Mouse (Mus musculus) C2C12 (cell line): ENCODE measurements around the gene Maf. TPM values are rescaled to one million over a fixed set of nuclear protein-coding genes. Genes with fewer than 3 reads are reported as not detected.

Experiments
- H3K27me3 ChIP-seq: one replicate; pipeline ENCODE4 v1.6.1; 2011; ENCODE audit not compliant: control insufficient read depth, insufficient read depth, insufficient read length
- H3K36me3 ChIP-seq: one replicate; pipeline ENCODE4 v1.6.1; 2011; ENCODE audit not compliant: control insufficient read depth, insufficient read depth
- H3K4me3 ChIP-seq: one replicate; pipeline ENCODE4 v1.5.1; 2011; ENCODE audit warnings: mild to moderate bottlenecking, control low read depth; ENCODE audit not compliant: poor library complexity, insufficient read depth, severe bottlenecking
- H3K79me2 ChIP-seq: one replicate; pipeline ENCODE4 v1.6.1; 2011; ENCODE audit not compliant: control insufficient read depth, insufficient read depth
- H3K79me3 ChIP-seq: one replicate; pipeline ENCODE4 v1.6.1; 2011; ENCODE audit warnings: low read depth, control low read depth
- H3ac ChIP-seq: one replicate; pipeline ENCODE3; 2011; ENCODE audit warnings: low read depth; ENCODE audit not compliant: control insufficient read depth, insufficient read length
- CEBPB ChIP-seq: IDR thresholded peaks from one replicate; pipeline ENCODE4 v1.6.1; 2011; ENCODE audit warnings: low read depth, mild to moderate bottlenecking, control low read depth, moderate library complexity
- CTCF ChIP-seq: IDR thresholded peaks from one replicate; pipeline ENCODE4 v1.5.1; 2011; ENCODE audit not compliant: control insufficient read depth, insufficient read depth, insufficient read length
- FOSL1 ChIP-seq: IDR thresholded peaks from one replicate; pipeline ENCODE4 v1.8.0; 2011; ENCODE audit warnings: mild to moderate bottlenecking, low read length; ENCODE audit not compliant: poor library complexity, insufficient read depth, severe bottlenecking
- MAX ChIP-seq: IDR thresholded peaks from one replicate; pipeline ENCODE4 v1.6.1; 2011; ENCODE audit warnings: mild to moderate bottlenecking, control low read depth
- MYOD1 ChIP-seq: IDR thresholded peaks from one replicate; pipeline ENCODE4 v1.6.1; 2011; ENCODE audit warnings: low read depth; ENCODE audit not compliant: control insufficient read depth, insufficient read length
- MYOG ChIP-seq: IDR thresholded peaks from one replicate; pipeline ENCODE4 v1.6.1; 2011; ENCODE audit not compliant: control insufficient read depth, insufficient read length; ENCODE audit errors: extremely low read depth
- USF1 ChIP-seq: IDR thresholded peaks from one replicate; pipeline ENCODE4 v1.6.1; 2011; ENCODE audit warnings: low read depth, mild to moderate bottlenecking, control low read depth, moderate library complexity
- polyA plus RNA-seq: library from polyadenylated mRNA; unstranded; fragments of >200 nt; fragmentation: generic; extraction: Trizol; gene quantifications from one replicate; pipeline ENCODE4 v1.2.1, GENCODE M21; 2012; ENCODE audit warnings: missing spikeins

Gene Maf
- polyA plus RNA-seq, 1 experiment: 0.60 TPM

- Histone ChIP-seq H3K79me2 (no peaks in the 10 kb centered on the region), H3K36me3 (no peaks in the 10 kb centered on the region), H3K4me3 (no peak overlapping the region), H3K79me3 (no peaks in the 10 kb centered on the region), H3ac (no peak overlapping the region), H3K27me3 (no peaks in the 10 kb centered on the region)
- TF ChIP-seq FOSL1 (no peak), USF1 (no peak), CEBPB (no peak), CTCF (no peak), MAX (no peak), MYOG (no peak), MYOD1 (no peak)
Measured at GRCm38 (mm10) chr8:115703056-115703455, 4.5 kb downstream of the Maf start.

GRCm38 (mm10) chr8:115701001-115701400 is 6.6 kb downstream of the Maf start:
- Histone ChIP-seq H3K79me2 (no peaks in the 10 kb centered on the region), H3K4me3 (no peak overlapping the region), H3K27me3 (no peaks in the 10 kb centered on the region), H3K36me3 (no peaks in the 10 kb centered on the region), H3ac (no peak overlapping the region), H3K79me3 (no peaks in the 10 kb centered on the region)
- TF ChIP-seq USF1: no peak
- TF ChIP-seq MAX: no peak
- TF ChIP-seq MYOD1: no peak
- TF ChIP-seq MYOG: no peak
- TF ChIP-seq CTCF: no peak
- TF ChIP-seq CEBPB: no peak
- no peak for TF ChIP-seq FOSL1

GRCm38 (mm10) chr8:115699151-115699550 is 8.4 kb downstream of the Maf start:
- H3K4me3 ChIP-seq: no peak overlapping the region
- no peak for TF ChIP-seq USF1
- no peak for TF ChIP-seq MYOD1
- TF ChIP-seq CEBPB: no peak
- no peak for TF ChIP-seq FOSL1
- no peak for TF ChIP-seq MYOG
- TF ChIP-seq MAX: no peak
- TF ChIP-seq CTCF: no peak
- no peak overlapping the region for H3ac ChIP-seq
- no peaks in the 10 kb centered on the region for H3K79me2 ChIP-seq
- no peaks in the 10 kb centered on the region for H3K36me3 ChIP-seq
- no peaks in the 10 kb centered on the region for H3K79me3 ChIP-seq
- H3K27me3 ChIP-seq: no peaks in the 10 kb centered on the region

- H3K27me3 ChIP-seq: no peaks in the 10 kb centered on the region
- no peak overlapping the region for H3K4me3 ChIP-seq
- H3K79me2 ChIP-seq: no peaks in the 10 kb centered on the region
- no peak for TF ChIP-seq MAX
- no peak for TF ChIP-seq USF1
- no peak for TF ChIP-seq CEBPB
- no peak for TF ChIP-seq MYOD1
- TF ChIP-seq MYOG: no peak
- TF ChIP-seq CTCF: no peak
- TF ChIP-seq FOSL1: no peak
- H3K36me3 ChIP-seq: no peaks in the 10 kb centered on the region
- H3K79me3 ChIP-seq: no peaks in the 10 kb centered on the region
- H3ac ChIP-seq: no peak overlapping the region
Measured at GRCm38 (mm10) chr8:115697410-115697809, 10.2 kb downstream of the Maf start.

GRCm38 (mm10) chr8:115696661-115697060 is 10.9 kb downstream of the Maf start:
- Histone ChIP-seq H3K79me3 (no peaks in the 10 kb centered on the region), H3K27me3 (no peaks in the 10 kb centered on the region), H3K36me3 (no peaks in the 10 kb centered on the region), H3ac (no peak overlapping the region), H3K79me2 (no peaks in the 10 kb centered on the region), H3K4me3 (no peak overlapping the region)
- no peak for TF ChIP-seq CTCF
- no peak for TF ChIP-seq MYOD1
- TF ChIP-seq MAX: no peak
- no peak for TF ChIP-seq MYOG
- no peak for TF ChIP-seq USF1
- no peak for TF ChIP-seq FOSL1
- no peak for TF ChIP-seq CEBPB

GRCm38 (mm10) chr8:115687349-115687748 is 20.2 kb downstream of the Maf start:
- Histone ChIP-seq H3K27me3 (peaks cover 9% of the 10 kb centered on the region), H3K4me3 (no peak overlapping the region), H3K79me2 (no peaks in the 10 kb centered on the region), H3K36me3 (no peaks in the 10 kb centered on the region), H3K79me3 (no peaks in the 10 kb centered on the region), H3ac (no peak overlapping the region)
- TF ChIP-seq CTCF (no peak), MYOD1 (no peak), MAX (no peak), USF1 (no peak), CEBPB (no peak), FOSL1 (no peak), MYOG (no peak)
